Mouse (Mus musculus) midbrain, embryonic 15.5 days (tissue): ENCODE measurements at regions not wholly inside any gene's neighbourhood (a gene's known extent, or its start where the extent isn't known, plus 50 kb on each side); places are given as distances from the start of the nearest gene placed in this dataset.

Experiments used
- ATAC-seq: fragments of 200-750 bp; cut with Nextera tagmentation; replicated peaks from 2 replicates; pipeline ENCODE4 v1.8.0; 2017; ENCODE audit warnings: moderate TSS enrichment
- H3K27ac ChIP-seq: fragments of 300-500 bp; sonication (generic); 2 replicates; pipeline ENCODE4 v1.5.1; 2015; ENCODE audit warnings: mild to moderate bottlenecking, inconsistent platforms
- H3K27me3 ChIP-seq: fragments of 300-500 bp; sonication (generic); replicated peaks from 2 replicates; pipeline ENCODE4 v1.6.1; 2015; ENCODE audit warnings: inconsistent platforms
- H3K36me3 ChIP-seq: fragments of 300-500 bp; sonication (generic); replicated peaks from 2 replicates; pipeline ENCODE4 v1.6.1; 2015; ENCODE audit warnings: inconsistent platforms
- H3K4me1 ChIP-seq: fragments of 300-500 bp; sonication (generic); 2 replicates; pipeline ENCODE4 v1.6.1; 2015; ENCODE audit warnings: inconsistent platforms
- H3K4me2 ChIP-seq: fragments of 300-500 bp; sonication (generic); 2 replicates; pipeline ENCODE4 v1.6.1; 2015; ENCODE audit warnings: inconsistent platforms, mild to moderate bottlenecking, moderate library complexity
- H3K4me3 ChIP-seq: fragments of 300-500 bp; sonication (generic); 2 replicates; pipeline ENCODE4 v1.5.1; 2015; ENCODE audit warnings: mild to moderate bottlenecking, inconsistent platforms
- H3K9ac ChIP-seq: fragments of 300-500 bp; sonication (generic); 2 replicates; pipeline ENCODE4 v1.6.1; 2015; ENCODE audit warnings: mild to moderate bottlenecking, inconsistent platforms
- H3K9me3 ChIP-seq: fragments of 300-500 bp; sonication (generic); 2 replicates; pipeline ENCODE4 v1.6.1; 2016; ENCODE audit warnings: inconsistent platforms
- WGBS: fragments of 180-500 bp; shearing (Covaris S2); methylation state at CpG from one replicate; pipeline ENCODE4 v1.1.7; 2015; ENCODE audit warnings: mixed read lengths; 5-methylcytosine and 5-hydroxymethylcytosine counted together

DNA sequence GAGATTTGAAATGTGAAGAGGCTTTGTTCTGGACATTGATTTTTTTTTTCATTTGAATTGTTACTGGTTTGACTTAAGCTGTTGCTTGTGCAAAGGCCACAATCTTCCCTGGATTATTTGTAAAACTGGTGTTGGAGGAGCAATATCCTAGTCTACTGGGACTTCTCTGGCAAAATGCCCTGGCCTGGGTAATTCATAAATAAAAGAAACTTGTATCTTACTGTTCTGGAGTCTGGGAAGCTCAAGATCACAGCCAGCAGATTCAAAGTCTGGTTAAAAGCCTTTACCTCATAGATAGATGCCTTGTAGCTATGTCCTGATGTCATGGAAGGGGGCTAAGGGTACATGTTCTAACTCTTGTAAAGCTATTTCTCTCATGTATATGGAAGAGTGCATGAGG, 177.7 kb upstream of the Cited2 start:
- Histone ChIP-seq H3K27me3 (no peaks in the 10 kb centered on the region), H3K4me1 (no peaks in the 10 kb centered on the region), H3K4me2 (no peak overlapping the region), H3K9ac (no peak overlapping the region), H3K9me3 (no peaks in the 10 kb centered on the region), H3K27ac (no peak overlapping the region), H3K36me3 (no peaks in the 10 kb centered on the region), H3K4me3 (no peak overlapping the region)
- ATAC-seq, result no peak

DNA sequence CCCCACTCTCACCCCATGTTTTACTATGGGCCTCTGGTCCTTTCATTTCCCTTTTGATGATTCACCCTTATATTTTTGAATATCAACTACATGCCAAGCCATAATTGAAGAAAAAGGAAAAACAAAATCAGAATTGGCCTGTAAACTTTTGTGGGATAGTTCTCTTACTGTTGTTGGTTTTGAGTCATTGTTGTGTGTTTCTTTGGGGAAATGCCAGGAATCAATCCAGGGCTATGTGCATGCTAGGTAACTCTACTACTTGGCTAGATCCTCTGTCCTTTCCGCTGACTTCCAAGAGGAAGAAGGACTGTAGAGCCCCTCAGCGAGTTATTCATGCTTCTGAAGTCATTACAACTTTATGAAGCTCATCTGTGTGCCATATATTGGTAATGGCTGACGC, 175.0 kb upstream of the Cited2 start:
- Histone ChIP-seq H3K27ac (no peak overlapping the region), H3K9me3 (no peaks in the 10 kb centered on the region)
- WGBS, result 87% methylated on average over 3 of the region's 3 CpGs

DNA sequence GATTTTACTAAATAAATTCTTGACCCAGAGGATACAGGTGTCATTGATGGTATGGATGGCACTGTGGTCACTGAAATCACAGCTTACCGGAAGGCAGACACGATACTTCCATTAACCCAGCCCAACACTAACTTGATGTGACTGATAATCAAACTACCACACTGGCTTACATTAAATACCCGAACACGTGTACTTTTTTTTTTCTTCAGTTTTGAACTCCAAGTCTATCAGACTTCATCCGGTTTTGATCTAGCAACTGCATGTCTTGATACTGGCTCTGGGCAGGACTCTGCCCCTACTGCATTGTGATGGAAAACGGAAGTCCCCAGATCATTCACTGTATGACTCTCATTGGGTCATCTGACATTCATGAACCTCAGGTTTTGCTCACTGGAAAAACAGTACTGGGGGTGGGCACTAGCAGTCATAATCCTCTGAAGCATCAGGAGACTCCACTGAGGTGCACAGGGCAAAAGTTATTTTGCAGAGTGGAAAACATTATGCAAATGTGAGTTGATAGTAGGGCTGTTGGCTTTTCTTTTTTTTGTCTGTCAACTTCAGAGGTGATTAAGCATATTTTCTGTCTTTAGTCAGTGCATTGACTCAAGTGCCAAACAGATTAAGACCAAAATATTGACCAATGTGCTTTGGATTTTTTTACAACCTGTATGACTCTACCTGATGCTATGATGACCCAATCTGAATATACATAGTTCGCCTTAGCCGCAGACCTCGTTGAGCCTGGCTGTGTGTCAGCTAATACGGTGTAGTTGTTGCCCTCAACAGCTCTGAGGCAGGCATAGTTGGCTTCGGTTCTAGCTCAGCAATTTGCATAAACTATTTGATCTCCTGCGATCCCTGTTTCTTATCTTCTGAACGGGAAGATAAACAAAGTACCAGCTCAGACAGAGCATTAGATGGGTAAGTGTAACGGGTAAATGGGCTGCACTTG, 174.1 kb upstream of the Cited2 start:
- Histone ChIP-seq H3K9me3 (no peaks in the 10 kb centered on the region), H3K27ac (no peak overlapping the region), H3K27me3 (no peaks in the 10 kb centered on the region), H3K4me2 (no peak overlapping the region), H3K36me3 (no peaks in the 10 kb centered on the region), H3K9ac (no peak overlapping the region), H3K4me3 (no peak overlapping the region), H3K4me1 (no peaks in the 10 kb centered on the region)
- no peak for ATAC-seq
- 90% methylated on average over 14 of the region's 14 CpGs for WGBS

More for the DNA sequence above, 175.0 kb upstream of the Cited2 start:
- no peaks in the 10 kb centered on the region for H3K4me1 ChIP-seq
- H3K4me3 ChIP-seq, result no peak overlapping the region
- H3K9ac ChIP-seq, result no peak overlapping the region
- H3K4me2 ChIP-seq, result no peak overlapping the region
- H3K27me3 ChIP-seq, result no peaks in the 10 kb centered on the region
- ATAC-seq, result no peak
- H3K36me3 ChIP-seq, result no peaks in the 10 kb centered on the region

DNA sequence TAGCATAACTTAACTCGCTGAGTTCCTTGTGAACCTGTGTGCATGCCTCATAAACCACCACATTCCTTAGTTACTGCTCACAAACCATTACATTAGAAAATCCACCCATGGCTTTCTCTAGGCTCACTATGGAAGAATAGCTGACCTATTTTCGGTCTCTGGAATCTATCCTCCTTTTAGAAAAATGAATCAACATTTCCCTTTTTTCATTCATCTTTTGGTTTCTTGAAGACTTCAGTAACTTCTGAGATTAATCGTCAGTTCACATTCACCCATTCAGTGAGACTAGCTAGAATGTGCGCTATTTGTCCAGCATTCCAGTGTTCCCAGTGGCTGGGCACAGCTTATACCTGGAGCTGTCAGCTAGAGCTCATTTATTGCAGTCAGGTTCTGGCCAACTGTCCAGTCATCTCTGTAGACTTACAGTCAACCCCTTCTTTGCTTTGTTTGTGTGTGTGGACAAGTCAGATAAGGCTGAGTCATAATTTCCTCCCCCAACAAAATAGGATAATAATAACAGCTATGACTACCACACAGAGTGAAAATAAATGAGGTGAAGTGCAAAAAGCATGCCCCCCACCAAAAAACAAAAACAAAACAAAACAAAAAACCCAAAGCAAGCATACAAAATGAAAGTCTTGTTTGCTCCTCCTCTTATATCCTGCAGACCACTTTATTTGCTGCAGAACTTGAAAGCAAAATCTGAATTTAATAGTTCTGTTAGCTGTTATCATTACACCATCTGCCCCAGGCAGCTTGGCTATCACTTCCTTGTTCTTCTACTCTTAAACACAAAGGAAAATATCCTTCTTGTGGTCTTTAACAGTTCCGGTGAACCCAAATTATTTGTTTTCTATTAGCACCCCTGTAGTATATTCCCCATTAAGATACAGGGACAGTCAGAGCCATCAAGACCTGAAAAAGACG, 173.0 kb upstream of the Cited2 start:
- 84% methylated on average over 6 of the region's 6 CpGs for WGBS
- Histone ChIP-seq H3K27me3 (no peaks in the 10 kb centered on the region), H3K4me3 (no peak overlapping the region), H3K4me1 (no peaks in the 10 kb centered on the region), H3K27ac (no peak overlapping the region), H3K9me3 (no peaks in the 10 kb centered on the region), H3K4me2 (no peak overlapping the region), H3K36me3 (no peaks in the 10 kb centered on the region), H3K9ac (no peak overlapping the region)
- ATAC-seq, result no peak

DNA sequence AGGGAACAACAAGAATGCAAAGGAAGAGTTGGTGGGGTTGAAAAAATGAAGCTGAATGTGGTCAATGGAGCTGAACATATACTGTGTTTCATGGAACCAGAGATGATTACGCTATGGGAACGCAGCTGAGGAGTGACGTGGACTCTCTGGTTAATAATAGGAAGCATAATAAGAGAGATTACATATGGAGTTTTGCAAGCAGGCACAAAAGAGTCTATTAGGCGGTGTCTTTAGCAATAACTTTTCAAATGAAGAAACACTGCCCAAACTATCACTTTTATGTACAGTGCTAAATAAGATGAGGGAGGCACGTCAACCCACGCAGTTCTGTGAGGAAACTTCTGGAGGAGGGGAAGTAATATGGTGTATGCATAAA, 172.4 kb upstream of the Cited2 start:
- Histone ChIP-seq H3K9ac (no peak overlapping the region), H3K9me3 (no peaks in the 10 kb centered on the region), H3K4me3 (no peak overlapping the region), H3K4me1 (no peaks in the 10 kb centered on the region), H3K36me3 (no peaks in the 10 kb centered on the region), H3K27ac (no peak overlapping the region), H3K27me3 (no peaks in the 10 kb centered on the region), H3K4me2 (no peak overlapping the region)
- WGBS, result 91% methylated on average over 6 of the region's 6 CpGs
- no peak for ATAC-seq

DNA sequence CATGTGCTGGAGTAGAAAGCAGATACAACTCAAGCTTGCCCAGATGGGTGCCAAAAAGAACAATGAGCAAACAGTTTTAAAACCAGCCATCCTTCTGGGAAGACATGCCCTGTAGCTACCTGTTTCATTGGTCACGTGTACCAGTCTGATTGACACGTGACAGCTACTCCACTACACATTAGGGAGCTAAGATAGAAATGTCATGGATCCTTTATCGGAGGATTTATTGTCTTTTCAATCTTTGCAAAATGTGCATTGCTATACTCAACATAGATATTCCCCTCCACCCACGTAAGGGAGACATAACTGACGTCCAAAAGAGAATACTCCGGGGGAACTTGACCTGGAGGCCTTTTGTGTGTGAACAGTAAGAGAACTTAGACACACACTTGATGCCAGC, 171.1 kb upstream of the Cited2 start:
- H3K4me2 ChIP-seq, result no peak overlapping the region
- no peaks in the 10 kb centered on the region for H3K4me1 ChIP-seq
- no peak overlapping the region for H3K27ac ChIP-seq
- H3K4me3 ChIP-seq, result no peak overlapping the region
- no peaks in the 10 kb centered on the region for H3K9me3 ChIP-seq
- H3K9ac ChIP-seq, result no peak overlapping the region
- WGBS, result 84% methylated on average over 6 of the region's 6 CpGs
- no peaks in the 10 kb centered on the region for H3K27me3 ChIP-seq
- no peaks in the 10 kb centered on the region for H3K36me3 ChIP-seq
- no peak for ATAC-seq

DNA sequence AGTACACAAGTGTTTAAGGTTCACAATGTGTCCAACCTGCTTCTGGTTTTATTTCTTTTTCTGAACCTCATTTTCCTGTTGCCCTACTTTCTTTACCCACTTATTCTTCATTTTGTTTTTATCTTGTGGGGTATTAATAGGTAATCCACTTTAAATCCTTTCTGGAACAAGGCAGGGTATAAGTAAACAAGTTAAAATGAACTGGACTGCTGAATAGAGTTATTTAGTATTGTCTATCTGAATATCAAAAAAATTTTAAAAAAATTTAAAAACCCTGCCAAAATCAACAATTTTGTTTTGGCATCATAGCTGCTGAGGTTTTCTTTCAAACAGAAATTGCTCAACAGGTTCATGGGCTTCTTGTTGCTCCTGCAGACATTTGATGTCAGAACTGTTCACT, 170.7 kb upstream of the Cited2 start:
- Histone ChIP-seq H3K4me1 (no peaks in the 10 kb centered on the region), H3K9ac (no peak overlapping the region), H3K36me3 (no peaks in the 10 kb centered on the region), H3K9me3 (no peaks in the 10 kb centered on the region), H3K27me3 (no peaks in the 10 kb centered on the region), H3K4me3 (no peak overlapping the region), H3K27ac (no peak overlapping the region), H3K4me2 (no peak overlapping the region)
- no peak for ATAC-seq

DNA sequence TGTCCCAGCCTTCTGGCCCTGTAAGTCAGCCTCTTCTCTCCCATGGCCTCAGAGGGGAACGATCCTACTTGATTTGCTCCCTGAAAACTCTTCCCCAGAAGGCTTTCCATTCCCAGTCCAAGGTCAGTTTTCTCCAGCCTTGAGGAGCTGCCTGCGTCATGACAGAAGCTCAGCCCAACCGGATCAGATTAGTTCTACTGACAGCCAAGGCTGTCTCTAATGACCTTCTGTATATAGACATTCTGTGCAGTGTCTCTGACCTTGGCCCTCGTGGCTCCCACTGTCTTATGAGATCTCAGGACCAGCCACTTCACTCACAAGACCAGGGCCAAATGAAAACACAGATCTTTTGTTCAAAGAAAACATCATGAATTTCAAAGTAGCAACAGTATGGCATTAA, 166.6 kb upstream of the Cited2 start:
- ATAC-seq, result no peak

DNA sequence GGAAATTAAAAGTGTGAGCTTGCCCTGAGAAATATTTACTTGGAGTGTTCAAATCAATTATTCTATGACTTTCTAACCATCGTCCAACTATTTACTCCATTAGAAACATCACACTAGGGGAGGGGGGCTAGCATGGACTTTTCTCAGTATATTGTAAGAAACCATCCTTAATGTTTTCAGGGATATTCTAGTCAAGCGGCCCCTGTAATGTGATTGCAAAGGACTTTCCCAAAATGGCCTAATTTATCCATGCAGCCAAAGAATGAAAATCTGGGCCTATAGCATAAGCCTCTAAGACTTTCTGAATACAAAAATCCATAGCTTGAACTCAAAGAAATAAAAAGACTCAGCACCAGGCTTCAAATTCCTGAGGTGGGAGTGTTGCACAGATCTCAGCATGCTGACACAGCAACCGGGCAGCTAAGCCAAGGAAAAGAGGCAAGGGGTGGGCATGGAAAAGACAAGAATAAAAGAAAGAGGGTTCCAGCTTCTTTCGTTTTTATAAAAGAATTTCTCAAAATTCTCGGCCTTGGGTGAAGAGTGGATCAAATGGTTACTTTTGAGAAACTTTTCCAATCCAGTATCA, 163.6 kb upstream of the Cited2 start:
- H3K9ac ChIP-seq, result no peak overlapping the region
- H3K4me3 ChIP-seq, result no peak overlapping the region
- H3K4me1 ChIP-seq, result no peaks in the 10 kb centered on the region
- H3K9me3 ChIP-seq, result no peaks in the 10 kb centered on the region
- no peak overlapping the region for H3K4me2 ChIP-seq
- no peaks in the 10 kb centered on the region for H3K36me3 ChIP-seq
- no peaks in the 10 kb centered on the region for H3K27me3 ChIP-seq
- H3K27ac ChIP-seq, result no peak overlapping the region
- no peak for ATAC-seq
- whole genome bisulfite sequencing, result 14% methylated on average over 5 of the region's 5 CpGs

More for the DNA sequence above, 166.6 kb upstream of the Cited2 start:
- Histone ChIP-seq H3K9me3 (no peaks in the 10 kb centered on the region), H3K9ac (no peak overlapping the region), H3K27ac (no peak overlapping the region), H3K36me3 (no peaks in the 10 kb centered on the region), H3K27me3 (no peaks in the 10 kb centered on the region), H3K4me1 (no peaks in the 10 kb centered on the region), H3K4me2 (no peak overlapping the region), H3K4me3 (no peak overlapping the region)
- 77% methylated on average over 4 of the region's 4 CpGs for WGBS

DNA sequence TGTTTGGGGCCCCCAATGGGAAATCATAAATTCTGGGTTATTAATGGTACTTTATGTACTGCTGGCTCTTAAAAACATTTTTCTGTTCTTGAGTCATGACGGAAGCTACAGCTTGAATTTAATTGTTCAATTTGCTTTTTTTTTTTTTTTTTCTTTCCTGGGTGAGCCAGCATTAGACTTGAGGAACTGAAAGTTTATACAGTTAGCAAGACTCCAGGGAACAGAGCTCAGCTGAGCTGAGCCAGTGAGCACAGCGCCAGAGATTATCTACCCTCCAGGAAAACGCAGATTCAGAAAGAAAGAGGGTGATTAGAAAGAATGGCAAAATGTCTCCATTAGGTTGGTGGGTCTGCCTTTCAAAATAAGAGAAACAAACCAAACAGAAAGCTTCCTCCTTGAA, 163.0 kb upstream of the Cited2 start:
- Histone ChIP-seq H3K9me3 (no peaks in the 10 kb centered on the region), H3K27me3 (no peaks in the 10 kb centered on the region), H3K4me1 (no peaks in the 10 kb centered on the region), H3K36me3 (no peaks in the 10 kb centered on the region), H3K4me3 (no peak overlapping the region), H3K4me2 (no peak overlapping the region), H3K9ac (no peak overlapping the region), H3K27ac (no peak overlapping the region)
- 14% methylated on average over 3 of the region's 3 CpGs for WGBS
- no peak for ATAC-seq

DNA sequence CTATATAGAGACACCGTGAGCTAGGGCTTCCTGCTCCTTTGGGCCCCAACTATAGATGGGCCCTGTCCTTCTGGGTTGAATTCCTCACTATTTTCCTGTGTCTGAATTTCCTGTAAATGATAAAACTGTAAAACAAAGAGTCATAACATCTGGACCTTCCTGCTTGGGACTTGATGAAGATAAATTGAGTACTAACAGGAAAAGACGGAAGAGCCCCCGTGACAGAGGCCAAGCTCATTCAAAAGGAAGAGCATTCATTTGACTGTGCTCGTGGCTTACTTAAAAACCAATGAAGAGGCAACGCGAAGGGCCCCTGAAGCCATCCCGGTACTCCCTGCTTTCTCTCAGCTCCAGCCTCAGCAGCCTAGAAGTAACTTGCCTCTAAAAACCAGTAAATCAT, 161.6 kb upstream of the Cited2 start:
- Histone ChIP-seq H3K27ac (no peak overlapping the region), H3K27me3 (no peaks in the 10 kb centered on the region), H3K4me1 (no peaks in the 10 kb centered on the region), H3K9me3 (no peaks in the 10 kb centered on the region), H3K4me2 (no peak overlapping the region), H3K9ac (no peak overlapping the region), H3K36me3 (no peaks in the 10 kb centered on the region), H3K4me3 (no peak overlapping the region)
- no peak for ATAC-seq
- WGBS, result 70% methylated on average over 7 of the region's 7 CpGs

DNA sequence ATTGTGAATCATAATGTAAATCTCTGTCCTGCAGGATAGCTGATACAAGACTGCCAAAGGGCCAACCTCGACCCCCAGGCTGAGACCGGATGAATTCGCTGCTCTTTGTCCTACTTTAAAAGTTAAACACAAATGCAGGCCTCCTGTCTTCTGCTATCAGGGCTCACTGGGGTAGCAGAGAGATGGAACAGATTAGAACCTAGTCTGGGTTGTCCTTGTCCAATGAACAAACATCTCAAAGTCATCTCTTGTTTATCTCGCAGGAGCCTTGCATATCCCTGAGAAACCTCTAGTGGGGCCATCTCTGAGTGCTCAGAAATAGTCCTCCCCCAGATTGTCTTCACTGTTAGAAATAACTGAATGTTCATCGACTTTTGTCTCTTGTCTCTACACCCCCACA, 161.0 kb upstream of the Cited2 start:
- Histone ChIP-seq H3K9me3 (no peaks in the 10 kb centered on the region), H3K36me3 (no peaks in the 10 kb centered on the region), H3K27me3 (no peaks in the 10 kb centered on the region), H3K27ac (no peak overlapping the region), H3K4me3 (no peak overlapping the region), H3K9ac (no peak overlapping the region), H3K4me1 (no peaks in the 10 kb centered on the region), H3K4me2 (no peak overlapping the region)
- ATAC-seq, result no peak
- WGBS, result 88% methylated on average over 5 of the region's 5 CpGs
